Mouse (Mus musculus) C2C12 (cell line): ENCODE measurements around the gene Fastk.

Experiments
- CEBPB ChIP-seq: IDR thresholded peaks from one replicate; pipeline ENCODE4 v1.6.1; 2011; ENCODE audit warnings: low read depth, mild to moderate bottlenecking, control low read depth, moderate library complexity
- CTCF ChIP-seq: IDR thresholded peaks from one replicate; pipeline ENCODE4 v1.5.1; 2011; ENCODE audit not compliant: control insufficient read depth, insufficient read depth, insufficient read length
- FOSL1 ChIP-seq: IDR thresholded peaks from one replicate; pipeline ENCODE4 v1.8.0; 2011; ENCODE audit warnings: mild to moderate bottlenecking, low read length; ENCODE audit not compliant: poor library complexity, insufficient read depth, severe bottlenecking
- MAX ChIP-seq: IDR thresholded peaks from one replicate; pipeline ENCODE4 v1.6.1; 2011; ENCODE audit warnings: mild to moderate bottlenecking, control low read depth
- MYOD1 ChIP-seq: IDR thresholded peaks from one replicate; pipeline ENCODE4 v1.6.1; 2011; ENCODE audit warnings: low read depth; ENCODE audit not compliant: control insufficient read depth, insufficient read length
- MYOG ChIP-seq: IDR thresholded peaks from one replicate; pipeline ENCODE4 v1.6.1; 2011; ENCODE audit not compliant: control insufficient read depth, insufficient read length; ENCODE audit errors: extremely low read depth
- USF1 ChIP-seq: IDR thresholded peaks from one replicate; pipeline ENCODE4 v1.6.1; 2011; ENCODE audit warnings: low read depth, mild to moderate bottlenecking, control low read depth, moderate library complexity

- TF ChIP-seq CTCF (no peak), MAX (no peak), MYOG (no peak), CEBPB (no peak), USF1 (no peak), MYOD1 (no peak), FOSL1 (no peak)
These were observed 44.7 kb downstream of the Fastk start for GRCm38 (mm10) chr5:24400362-24400761.
